Mouse (Mus musculus) ES-Bruce4 (cell line): Measurements from ENCODE around the gene Gatad2a.

ENCODE experiments used
- CTCF ChIP-seq: IDR thresholded peaks from one replicate; pipeline ENCODE4 v1.8.1; 2011; ENCODE audit warnings: low read depth, low read length
- EP300 ChIP-seq: IDR thresholded peaks from 2 replicates; pipeline ENCODE4 v1.6.1; 2011; ENCODE audit warnings: low read depth, low read length; ENCODE audit not compliant: insufficient read depth
- POLR2A ChIP-seq: IDR thresholded peaks from one replicate; pipeline ENCODE4 v1.8.1; 2011; ENCODE audit warnings: low read length; ENCODE audit not compliant: insufficient read depth

DNA sequence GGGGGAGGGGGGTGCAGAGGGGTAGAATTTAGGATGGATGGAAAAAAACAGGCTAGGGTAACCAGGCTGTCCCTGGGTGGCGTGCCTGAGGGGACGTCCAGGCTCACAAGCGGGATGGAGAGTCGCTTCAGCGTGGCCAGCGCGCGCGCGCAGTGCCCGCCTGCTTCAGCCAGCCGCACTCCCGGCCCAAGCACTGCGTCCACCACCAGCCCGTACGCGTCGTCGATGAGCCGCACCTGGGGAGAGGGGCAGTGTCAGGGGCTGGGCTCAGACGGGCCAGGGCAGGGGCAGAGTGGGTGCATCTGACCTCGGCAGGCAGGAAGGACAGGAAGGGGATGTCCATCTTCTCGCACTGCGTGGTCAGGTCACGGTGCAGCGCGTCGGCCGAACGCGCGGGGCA lies 107.3 kb downstream of the Gatad2a start:
- TF ChIP-seq EP300, result no peak
- no peak for TF ChIP-seq CTCF
- TF ChIP-seq POLR2A, result no peak
